Mouse (Mus musculus) retina, postnatal 7 days (tissue): ENCODE measurements around the gene Nfkbiz.

Experiments
- DNase-seq: peaks from one replicate; pipeline ENCODE4 v3.0.0-alpha.2; 2012; ENCODE audit warnings: low read depth, low spot score

The Nfkbiz gene

GRCm38 (mm10) chr16:55807505-55807932, 31.2 kb downstream of the Nfkbiz start:
- peak; percentile 62 for DNase-seq

GRCm38 (mm10) chr16:55804799-55805198, 33.9 kb downstream of the Nfkbiz start:
- DNase-seq = no peak

- no peak for DNase-seq
These were observed 37.1 kb downstream of the Nfkbiz start for GRCm38 (mm10) chr16:55801629-55802028.

GRCm38 (mm10) chr16:55798845-55799244, 39.9 kb downstream of the Nfkbiz start:
- no peak for DNase-seq

GRCm38 (mm10) chr16:55790326-55790725, 48.4 kb downstream of the Nfkbiz start:
- DNase-seq = no peak

- DNase-seq = no peak
These were observed 49.4 kb downstream of the Nfkbiz start for GRCm38 (mm10) chr16:55789291-55789690.

GRCm38 (mm10) chr16:55788671-55789070, 50.0 kb downstream of the Nfkbiz start:
- no peak for DNase-seq

GRCm38 (mm10) chr16:55787385-55788072, 51.2 kb downstream of the Nfkbiz start:
- DNase-seq = no peak

- no peak for DNase-seq
These were observed 54.3 kb downstream of the Nfkbiz start for GRCm38 (mm10) chr16:55784379-55784778.

- DNase-seq = no peak
These were observed 54.8 kb downstream of the Nfkbiz start for GRCm38 (mm10) chr16:55783923-55784322.

- DNase-seq = no peak
These were observed 55.8 kb downstream of the Nfkbiz start for GRCm38 (mm10) chr16:55782911-55783310.

- no peak for DNase-seq
These were observed 56.9 kb downstream of the Nfkbiz start for GRCm38 (mm10) chr16:55781809-55782208.

GRCm38 (mm10) chr16:55780958-55781558, 57.6 kb downstream of the Nfkbiz start:
- DNase-seq = no peak

GRCm38 (mm10) chr16:55776329-55776728, 62.4 kb downstream of the Nfkbiz start:
- DNase-seq = no peak

GRCm38 (mm10) chr16:55770247-55770646, 68.5 kb downstream of the Nfkbiz start:
- DNase-seq = no peak
